Mouse (Mus musculus): ENCODE data around the gene Zbtb7a. TPM values are rescaled to one million over a fixed set of nuclear protein-coding genes. Genes with fewer than 3 reads are reported as not detected.
"Not testable (repeated sequence)": the region's sequence is repeated elsewhere in the genome, so short reads cannot be mapped to it uniquely, and the experiment has no call there.

Gene Zbtb7a
- total RNA-seq, 2 experiments from 2014 or later: 23.1 to 33.1 TPM

- peak; percentile 93 for ATAC-seq (replicated peaks; ENCODE audit: low FRiP score, poor library complexity, severe bottlenecking)
Measured at GRCm38 (mm10) chr10:81167200-81168086, 32.4 kb downstream of the Zbtb7a start, which contains the start of gene Pias4. Gene Pias4 (minus strand): TSS chr10:81167923.

DNA sequence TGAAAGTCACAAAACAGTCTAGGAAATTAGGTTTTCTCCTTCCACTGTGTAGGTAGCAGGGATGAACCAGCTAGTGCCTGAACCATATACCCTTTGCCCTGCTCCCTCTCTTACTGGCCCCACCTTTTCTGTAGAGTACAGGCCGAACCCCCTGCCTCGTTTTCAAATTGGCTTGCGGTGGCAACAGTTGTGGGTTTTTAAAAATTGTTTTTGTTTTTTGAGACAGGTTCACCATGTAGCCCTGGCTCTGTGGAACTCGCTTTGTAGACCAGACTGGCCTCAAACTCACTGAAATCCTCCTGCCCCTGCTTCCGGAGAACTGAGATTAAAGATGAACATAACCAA, 33.0 kb downstream of the Zbtb7a start:
- peak; percentile 44 for ATAC-seq (replicated peaks; ENCODE audit: low FRiP score, poor library complexity, severe bottlenecking)

- peak; percentile 58 for ATAC-seq (replicated peaks; ENCODE audit: low FRiP score, poor library complexity, severe bottlenecking)
Measured at GRCm38 (mm10) chr10:81168521-81169244, 33.7 kb downstream of the Zbtb7a start.

- ATAC-seq (replicated peaks; ENCODE audit: low FRiP score, poor library complexity, severe bottlenecking): not testable (repeated sequence)
Measured at GRCm38 (mm10) chr10:81169411-81169900, 34.4 kb downstream of the Zbtb7a start.

GRCm38 (mm10) chr10:81173132-81173531, 38.1 kb downstream of the Zbtb7a start:
- ATAC-seq (replicated peaks; ENCODE audit: low FRiP score, poor library complexity, severe bottlenecking): peak; percentile 45

DNA sequence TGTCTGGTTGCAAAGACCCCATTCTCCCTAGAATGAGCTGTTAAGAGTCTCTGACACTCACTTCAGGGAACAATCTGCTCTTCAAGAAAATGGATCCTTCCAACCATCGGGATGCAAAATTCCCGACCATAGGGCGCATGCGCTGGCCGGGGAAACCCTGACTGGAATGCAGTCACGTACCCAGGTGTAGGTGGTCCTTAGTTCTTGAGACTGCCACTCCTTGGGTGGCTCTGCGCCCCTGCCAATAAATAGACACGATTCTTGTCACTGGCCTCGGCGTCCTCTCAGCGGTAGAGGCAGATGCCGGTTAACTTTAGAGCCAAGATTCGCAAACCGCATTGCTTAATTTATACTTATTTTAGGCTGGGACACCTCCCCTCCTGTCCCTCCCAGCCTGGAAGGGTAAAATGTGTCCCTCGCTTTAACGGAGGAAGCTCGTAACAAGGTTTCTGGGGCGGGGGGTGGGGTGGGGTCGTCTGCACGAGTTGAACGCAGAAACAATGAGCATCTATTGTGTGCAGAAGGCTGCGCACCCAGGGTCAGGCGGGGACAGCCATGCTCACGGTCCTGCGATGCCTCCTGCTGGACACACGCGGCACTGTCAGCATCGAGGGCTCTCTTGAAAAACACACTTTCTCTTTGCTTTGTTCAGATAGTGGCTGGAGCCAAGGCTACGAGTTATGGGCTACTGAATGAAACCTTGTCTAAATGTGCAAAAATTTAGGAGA, 39.8 kb downstream of the Zbtb7a start:
- ATAC-seq (replicated peaks; ENCODE audit: low FRiP score, poor library complexity, severe bottlenecking): peak; percentile 66

- not testable (repeated sequence) for ATAC-seq (replicated peaks; ENCODE audit: low FRiP score, poor library complexity, severe bottlenecking)
Measured at GRCm38 (mm10) chr10:81175345-81175701, 40.3 kb downstream of the Zbtb7a start.

DNA sequence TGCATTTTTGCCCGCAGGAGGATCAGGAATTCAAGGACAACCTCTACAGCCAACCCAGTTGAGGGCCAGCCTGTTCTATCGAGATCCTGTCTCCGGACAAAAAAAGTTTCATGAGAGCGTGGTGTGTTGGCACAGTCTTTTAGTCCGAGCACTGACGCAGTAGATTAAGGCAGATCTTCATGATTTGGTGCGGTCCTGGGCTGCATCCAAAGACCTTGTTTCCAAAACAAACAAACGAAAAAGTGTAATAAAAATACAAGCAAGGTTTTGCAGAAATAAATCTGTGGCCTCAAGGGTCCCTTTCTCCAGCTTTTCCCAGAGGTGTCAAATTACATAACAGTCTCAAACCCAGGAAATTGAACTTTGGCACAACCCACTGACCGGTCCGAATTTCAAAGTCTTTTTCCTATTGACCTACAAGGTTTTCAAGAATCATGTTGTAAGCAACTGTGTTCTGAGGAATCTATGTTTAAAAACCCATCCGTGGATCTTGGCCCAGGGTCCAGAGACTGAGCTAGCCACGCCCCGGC, 41.0 kb downstream of the Zbtb7a start:
- no peak for ATAC-seq (replicated peaks; ENCODE audit: low FRiP score, poor library complexity, severe bottlenecking)

- ATAC-seq (replicated peaks; ENCODE audit: low FRiP score, poor library complexity, severe bottlenecking): peak; percentile 78
Measured at GRCm38 (mm10) chr10:81176466-81177271, 41.6 kb downstream of the Zbtb7a start, which contains the start of gene Eef2. Gene Eef2 (plus strand): TSS chr10:81176631.

- ATAC-seq (replicated peaks; ENCODE audit: low FRiP score, poor library complexity, severe bottlenecking): no peak
Measured at GRCm38 (mm10) chr10:81177491-81177925, 42.5 kb downstream of the Zbtb7a start.

DNA sequence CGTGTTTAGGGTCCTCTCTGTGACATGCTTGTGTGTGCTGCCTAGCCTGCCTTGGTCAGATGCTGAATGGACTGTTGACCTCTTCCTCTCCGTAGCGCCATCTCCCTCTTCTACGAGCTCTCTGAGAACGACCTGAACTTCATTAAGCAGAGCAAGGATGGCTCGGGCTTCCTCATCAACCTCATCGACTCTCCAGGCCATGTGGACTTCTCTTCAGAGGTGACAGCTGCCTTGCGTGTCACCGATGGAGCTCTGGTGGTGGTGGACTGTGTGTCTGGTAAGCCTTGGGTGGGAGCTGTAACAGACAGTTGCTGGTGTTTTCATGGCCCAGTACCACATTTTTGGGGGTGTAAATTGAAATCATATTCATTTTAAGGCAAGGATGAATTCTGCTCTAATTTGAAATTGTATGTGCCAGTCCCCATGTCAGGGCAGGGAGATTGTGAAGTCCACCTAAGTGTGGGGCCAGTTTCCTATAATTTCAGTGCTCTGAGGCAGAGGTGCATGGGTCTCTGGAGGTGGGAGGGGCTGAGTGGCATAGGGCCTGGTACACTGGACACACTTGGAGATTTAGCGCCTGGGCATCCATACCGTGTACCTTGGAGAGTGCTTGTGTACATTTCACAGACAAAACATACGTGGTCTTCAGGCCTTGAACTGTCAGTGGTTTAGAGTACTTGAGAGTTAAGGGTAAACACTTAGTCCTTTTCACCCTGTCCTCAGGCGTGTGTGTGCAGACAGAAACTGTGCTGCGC, 43.1 kb downstream of the Zbtb7a start:
- no peak for ATAC-seq (replicated peaks; ENCODE audit: low FRiP score, poor library complexity, severe bottlenecking)

DNA sequence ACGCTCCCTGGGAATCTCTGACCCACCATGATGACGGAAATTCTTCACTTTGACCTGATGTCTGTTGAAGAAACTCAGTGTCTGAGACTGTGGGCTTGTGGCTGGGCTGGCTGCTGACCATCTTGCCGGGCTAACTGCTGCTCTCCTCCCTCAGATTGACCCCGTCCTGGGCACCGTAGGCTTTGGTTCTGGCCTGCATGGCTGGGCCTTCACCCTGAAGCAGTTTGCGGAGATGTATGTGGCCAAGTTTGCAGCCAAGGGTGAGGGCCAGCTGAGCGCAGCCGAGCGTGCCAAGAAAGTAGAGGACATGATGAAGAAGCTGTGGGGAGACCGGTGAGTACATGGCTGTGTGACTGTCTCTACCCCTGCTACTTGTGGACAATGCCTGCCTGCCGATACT, 43.9 kb downstream of the Zbtb7a start:
- no peak for ATAC-seq (replicated peaks; ENCODE audit: low FRiP score, poor library complexity, severe bottlenecking)

DNA sequence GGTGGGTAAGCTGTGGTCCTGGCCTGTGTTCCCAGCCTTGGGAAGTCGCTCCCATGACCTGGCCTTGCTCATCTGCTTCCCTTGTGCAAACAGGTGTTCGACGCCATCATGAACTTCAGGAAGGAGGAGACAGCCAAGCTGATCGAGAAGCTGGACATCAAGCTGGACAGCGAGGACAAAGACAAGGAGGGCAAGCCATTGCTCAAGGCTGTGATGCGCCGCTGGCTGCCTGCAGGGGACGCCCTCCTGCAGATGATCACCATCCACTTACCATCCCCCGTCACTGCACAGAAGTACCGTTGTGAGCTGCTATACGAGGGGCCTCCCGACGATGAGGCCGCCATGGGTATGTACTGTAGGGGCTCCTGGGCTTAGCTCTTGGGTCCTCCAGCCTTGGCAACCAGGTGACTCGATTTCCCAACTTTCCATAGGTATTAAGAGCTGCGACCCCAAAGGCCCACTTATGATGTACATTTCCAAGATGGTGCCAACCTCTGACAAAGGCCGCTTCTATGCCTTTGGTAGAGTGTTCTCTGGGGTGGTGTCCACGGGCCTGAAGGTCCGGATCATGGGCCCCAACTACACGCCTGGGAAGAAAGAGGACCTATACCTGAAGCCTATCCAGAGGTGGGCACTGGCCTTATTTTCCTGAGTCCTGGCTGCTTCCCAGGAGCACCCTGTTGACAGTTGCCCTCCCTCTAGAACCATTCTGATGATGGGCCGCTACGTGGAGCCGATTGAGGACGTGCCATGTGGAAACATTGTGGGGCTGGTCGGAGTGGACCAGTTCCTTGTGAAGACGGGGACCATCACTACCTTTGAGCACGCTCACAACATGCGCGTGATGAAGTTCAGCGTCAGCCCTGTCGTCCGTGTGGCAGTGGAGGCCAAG, 44.7 kb downstream of the Zbtb7a start:
- ATAC-seq (replicated peaks; ENCODE audit: low FRiP score, poor library complexity, severe bottlenecking): no peak

GRCm38 (mm10) chr10:81180946-81181345, 45.9 kb downstream of the Zbtb7a start:
- ATAC-seq (replicated peaks; ENCODE audit: low FRiP score, poor library complexity, severe bottlenecking): no peak

DNA sequence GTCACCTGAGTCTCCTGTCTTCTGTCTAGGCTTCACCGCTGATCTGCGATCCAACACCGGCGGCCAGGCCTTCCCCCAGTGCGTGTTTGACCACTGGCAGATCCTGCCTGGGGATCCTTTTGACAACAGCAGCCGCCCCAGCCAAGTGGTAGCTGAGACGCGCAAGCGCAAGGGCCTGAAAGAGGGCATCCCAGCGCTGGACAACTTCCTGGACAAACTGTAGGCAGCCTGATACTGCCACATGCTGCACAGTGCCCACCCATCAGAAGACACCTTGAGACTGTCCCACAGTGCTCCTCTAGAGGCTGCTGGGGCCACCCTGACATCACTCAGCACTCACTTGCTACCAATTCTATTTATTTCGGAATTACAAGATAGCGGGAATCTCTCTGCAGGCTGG, 46.8 kb downstream of the Zbtb7a start:
- ATAC-seq (replicated peaks; ENCODE audit: low FRiP score, poor library complexity, severe bottlenecking): not testable (repeated sequence)

DNA sequence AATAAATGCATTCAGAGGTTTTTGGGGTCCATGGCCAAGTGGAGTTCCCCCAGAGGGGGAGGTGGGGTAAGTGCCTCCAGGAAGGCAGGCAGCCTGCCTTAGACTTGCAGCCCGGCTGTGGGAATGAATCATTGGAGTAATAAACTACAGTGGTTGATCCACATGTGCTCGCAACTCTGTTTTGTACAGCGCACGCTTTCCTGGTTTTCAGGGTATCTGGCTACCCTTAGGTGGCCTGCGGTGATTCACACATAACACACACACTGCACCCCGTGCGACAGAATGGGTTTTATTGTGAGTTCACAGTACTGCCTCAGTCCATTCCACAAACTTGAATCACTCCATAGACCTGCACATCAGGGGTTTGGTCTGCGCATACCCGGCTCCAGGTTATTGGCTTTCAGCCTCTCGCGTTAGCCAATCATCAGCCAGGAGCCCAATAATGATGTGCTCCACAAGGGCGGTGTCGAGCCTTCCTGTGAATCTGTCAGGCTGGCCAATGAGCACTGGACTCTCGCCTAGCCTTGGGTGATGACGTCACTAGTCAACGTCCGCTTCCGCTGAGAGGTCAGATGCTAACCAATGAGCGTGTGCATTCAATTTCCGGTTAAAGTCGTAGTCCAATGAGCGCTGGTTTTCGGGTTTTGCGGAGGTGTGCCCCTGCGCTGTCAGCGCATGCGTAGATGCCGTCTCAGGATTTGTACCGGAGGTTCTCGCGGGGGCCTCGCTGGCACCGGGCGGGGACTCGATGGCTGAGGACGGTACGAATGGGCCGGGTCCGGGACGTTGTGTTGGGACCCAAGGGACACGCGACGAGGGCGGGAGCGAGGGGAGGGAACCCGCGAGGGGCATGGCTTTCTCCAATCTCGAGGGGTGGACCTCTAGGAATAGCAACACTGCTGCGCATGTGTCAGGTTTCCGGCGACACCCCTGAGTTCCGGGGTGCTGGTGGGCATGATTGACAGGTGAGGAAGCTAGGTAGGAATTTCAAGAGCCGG, 47.6 kb downstream of the Zbtb7a start, which contains the start of gene Dapk3:
Dapk3 (plus strand) TSS at position 670 of the 998 bp plus-strand sequence.
- peak; percentile 93 for ATAC-seq (replicated peaks; ENCODE audit: low FRiP score, poor library complexity, severe bottlenecking)
